Mouse (Mus musculus): ENCODE data around the gene Adra2a.

Adra2a gene

GRCm38 (mm10) chr19:54076362-54077349 lies 32.7 kb downstream of the Adra2a start:
- no peak for DNase-seq (ENCODE audit: inconsistent ontology term)

- no peak for DNase-seq (ENCODE audit: inconsistent ontology term)
These were observed 37.4 kb downstream of the Adra2a start for GRCm38 (mm10) chr19:54081303-54081702.

GRCm38 (mm10) chr19:54081716-54082165 lies 37.8 kb downstream of the Adra2a start:
- no peak for DNase-seq (ENCODE audit: inconsistent ontology term)

- no peak for DNase-seq (ENCODE audit: inconsistent ontology term)
These were observed 43.4 kb downstream of the Adra2a start for GRCm38 (mm10) chr19:54087319-54087718.

GRCm38 (mm10) chr19:54093599-54093998 lies 49.6 kb downstream of the Adra2a start:
- DNase-seq (ENCODE audit: inconsistent ontology term) = no peak

- no peak for DNase-seq (ENCODE audit: inconsistent ontology term)
These were observed 51.8 kb downstream of the Adra2a start for GRCm38 (mm10) chr19:54095716-54096115.

GRCm38 (mm10) chr19:54098367-54098766 lies 54.4 kb downstream of the Adra2a start:
- DNase-seq (ENCODE audit: inconsistent ontology term) = no peak
